11 mouse cellular contexts compared by ENCODE assay signal in the genomic region with DNA sequence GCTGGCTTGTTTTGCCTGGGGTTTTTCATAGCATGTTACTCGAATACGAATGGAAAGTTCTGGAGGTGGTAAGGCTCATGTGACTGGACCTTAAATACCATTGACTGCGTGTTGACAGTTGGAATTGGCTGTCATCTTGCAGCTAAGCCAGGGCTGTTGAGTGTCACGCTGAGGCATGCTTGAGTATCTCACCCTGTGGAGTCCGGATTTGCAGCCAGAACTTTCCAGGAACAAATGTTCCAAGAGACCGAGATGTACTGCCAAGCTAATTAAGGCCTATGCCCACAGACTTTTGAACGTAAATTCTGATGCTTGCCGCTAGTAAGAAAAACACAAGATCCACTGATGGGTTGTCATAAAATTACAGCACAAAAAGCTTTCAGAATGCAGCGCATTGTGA.
DNase-seq lines count a peak whose midpoint lies in the region; ATAC-seq and TF ChIP-seq lines count a peak whose summit lies in the region.
"Had no signal": no experiment of that assay in that cellular context is flagged by ENCODE, and none has a peak within 500 bp of the region (broad histone marks: within the 10 kb centered on the region; RNA-seq: fewer than 3 reads in every experiment).

No protein-coding gene starts in this region.

- no peaks in the 10 kb centered on the region for H3K27me3 ChIP-seq in heart, embryonic 13.5 days (replicated peaks)
- H3K27me3 ChIP-seq in kidney, adult 2 months (replicated peaks; ENCODE audit: control insufficient read depth, insufficient read depth, low read length): no peaks in the 10 kb centered on the region
- H3K27me3 ChIP-seq: embryonic facial prominence, embryonic 13.5 days had no signal

- TF ChIP-seq POLR2A in brain, embryonic 14.5 days (IDR thresholded peaks at IDR 0.05; ENCODE audit: borderline replicate concordance, extremely low read depth, insufficient read depth, insufficient read length, poor library complexity, severe bottlenecking): no peak
- no peak for TF ChIP-seq POLR2A in kidney, adult 2 months (IDR thresholded peaks at IDR 0.05; ENCODE audit: low read depth, low read length)

- H3K4me3 ChIP-seq in heart, embryonic 13.5 days: no peak overlapping the region
- H3K4me3 ChIP-seq in kidney, adult 2 months (ENCODE audit: insufficient read depth, low read depth, low read length): no peak overlapping the region
- H3K4me3 ChIP-seq: embryonic facial prominence, embryonic 13.5 days had no signal

- H3K4me2 ChIP-seq in heart, embryonic 13.5 days: no peak overlapping the region
- H3K4me2 ChIP-seq: embryonic facial prominence, embryonic 13.5 days; hindbrain, embryonic 14.5 days had no signal

- no peak for TF ChIP-seq CTCF in brain, embryonic 14.5 days (IDR thresholded peaks at IDR 0.05; ENCODE audit: borderline replicate concordance, extremely low read depth, insufficient read depth, insufficient read length)
- TF ChIP-seq CTCF in kidney, adult 2 months (conservative IDR thresholded peaks at IDR 0.05; ENCODE audit: insufficient read depth, insufficient read length, low read depth, low read length): no peak

- DNase-seq in adipocyte (ENCODE audit: low spot score): peak; percentile 36
- DNase-seq in brain, embryonic 14.5 days (ENCODE audit: low read depth): peak; percentile 49
- DNase-seq in layer of hippocampus, postnatal 14 days (ENCODE audit: low spot score in 2 of 2): peak; percentile 25 to 76
- DNase-seq in kidney, adult 2 months: no peak
- no peak for DNase-seq in spleen, adult 12 weeks (ENCODE audit: low spot score)
- no peak for DNase-seq in gastrocnemius, adult 8-10 months (ENCODE audit: low spot score in 2 of 2)
- DNase-seq: lung, postnatal 4 days had no signal

- H3K27ac ChIP-seq in heart, embryonic 13.5 days (replicated peaks): peak overlapping the region; percentile 73
- no peak overlapping the region for H3K27ac ChIP-seq in kidney, adult 2 months (ENCODE audit: insufficient read depth, low read depth, low read length)
- H3K27ac ChIP-seq: embryonic facial prominence, embryonic 13.5 days; hindbrain, embryonic 14.5 days had no signal

- WGBS in heart, embryonic 13.5 days: 38% methylated on average over 9 of the region's 9 CpGs
- 68% methylated on average over 9 of the region's 9 CpGs for WGBS in kidney, adult 2 months

- no peaks in the 10 kb centered on the region for H3K36me3 ChIP-seq in heart, embryonic 13.5 days
- no peaks in the 10 kb centered on the region for H3K36me3 ChIP-seq in kidney, adult 2 months (ENCODE audit: control insufficient read depth, insufficient read depth, low read length)
- H3K36me3 ChIP-seq: embryonic facial prominence, embryonic 13.5 days; G1E had no signal

- H3K9ac ChIP-seq in heart, embryonic 13.5 days: no peak overlapping the region
- H3K9ac ChIP-seq: embryonic facial prominence, embryonic 13.5 days; hindbrain, embryonic 14.5 days had no signal

- no peaks in the 10 kb centered on the region for H3K9me3 ChIP-seq in heart, embryonic 13.5 days
- H3K9me3 ChIP-seq: embryonic facial prominence, embryonic 13.5 days had no signal

- peak; percentile 58; the same call in 1 of the 2 replicates for ATAC-seq in heart, embryonic 13.5 days (ENCODE audit: extremely low read depth, insufficient number of reproducible peaks, low FRiP score, low TSS enrichment)

- peaks cover 17% of the 10 kb centered on the region for H3K4me1 ChIP-seq in heart, embryonic 13.5 days
- no peaks in the 10 kb centered on the region for H3K4me1 ChIP-seq in kidney, adult 2 months (ENCODE audit: control insufficient read depth, insufficient read depth, low read length)
- H3K4me1 ChIP-seq: embryonic facial prominence, embryonic 13.5 days had no signal

Comparison
In these comparisons a context has a peak if more than half of its experiments do, and no peak if none do; other contexts are left out.
1. DNase-seq: peak in adipocyte (single experiment), brain, embryonic 14.5 days (single experiment) and layer of hippocampus, postnatal 14 days (2 of 2); none in kidney, adult 2 months (single experiment), spleen, adult 12 weeks (single experiment) and gastrocnemius, adult 8-10 months (0 of 2).